Mouse (Mus musculus) heart, postnatal 0 days (tissue): ENCODE results near the gene C1ql4.
A peak's percentile ranks its signal among the peaks of the same experiment; 100 is the strongest.

Experiments
- CTCF ChIP-seq: IDR thresholded peaks from 2 replicates; pipeline ENCODE4 v1.5.1; 2016; ENCODE audit warnings: antibody characterized with exemption, control low read depth, low read depth
- EP300 ChIP-seq: IDR thresholded peaks from 2 replicates; pipeline ENCODE4 v1.6.1; 2016; ENCODE audit warnings: antibody characterized with exemption, low read depth

- TF ChIP-seq CTCF (peak; percentile 56), EP300 (no peak)
These were observed 31.3 kb downstream of the C1ql4 start for GRCm38 (mm10) chr15:99056332-99056731.
